Mouse (Mus musculus): ENCODE data around the gene Ppm1m.
"Not testable (repeated sequence)": the region's sequence is repeated elsewhere in the genome, so short reads cannot be mapped to it uniquely, and the experiment has no call there.

The Ppm1m gene

DNA sequence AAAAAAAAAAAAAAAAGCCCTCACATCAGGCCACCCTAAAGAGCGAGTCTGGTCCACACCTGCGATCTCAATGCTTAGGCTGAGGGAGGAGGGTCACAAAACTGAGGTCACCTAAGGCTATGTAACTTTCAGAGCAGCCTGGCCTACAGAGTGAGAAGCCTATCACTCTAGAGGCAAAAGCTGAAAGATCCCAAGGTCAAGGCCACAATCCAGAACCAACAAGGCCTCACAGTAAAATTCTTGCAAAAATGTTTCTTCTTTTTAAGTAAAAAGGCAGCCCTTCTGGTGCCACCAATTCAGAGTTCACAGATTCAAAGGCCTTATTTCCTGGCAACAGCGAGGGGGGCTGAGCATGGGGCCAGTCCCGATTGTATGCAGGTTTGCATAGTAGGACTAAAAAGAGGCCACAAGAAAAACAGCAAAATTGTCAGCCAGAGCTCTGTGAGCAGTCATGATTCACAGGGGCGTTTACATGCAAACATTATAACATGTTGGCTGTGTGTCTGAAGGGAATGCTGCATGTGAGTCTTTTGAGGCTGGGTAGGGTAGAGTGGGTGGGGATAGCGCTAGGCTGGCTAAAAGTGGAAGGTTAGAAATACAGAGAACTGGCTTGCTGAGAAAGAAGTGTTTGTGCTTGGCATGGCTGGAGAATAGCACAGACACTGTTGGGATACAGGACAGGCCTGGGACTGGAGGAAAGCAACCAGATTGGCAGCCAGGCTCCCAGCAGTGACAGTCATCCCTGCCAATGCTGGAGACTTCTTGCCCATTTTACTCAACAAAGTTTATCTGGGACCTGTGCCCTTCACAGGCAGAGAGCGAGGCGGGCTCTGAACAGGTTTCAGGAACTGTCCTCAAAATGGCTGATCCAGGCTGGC is 5.4 kb downstream of the Ppm1m start:
- DNase-seq (ENCODE audit: low read depth in 1 of 2, low spot score in 2 of 2), result no peak

DNA sequence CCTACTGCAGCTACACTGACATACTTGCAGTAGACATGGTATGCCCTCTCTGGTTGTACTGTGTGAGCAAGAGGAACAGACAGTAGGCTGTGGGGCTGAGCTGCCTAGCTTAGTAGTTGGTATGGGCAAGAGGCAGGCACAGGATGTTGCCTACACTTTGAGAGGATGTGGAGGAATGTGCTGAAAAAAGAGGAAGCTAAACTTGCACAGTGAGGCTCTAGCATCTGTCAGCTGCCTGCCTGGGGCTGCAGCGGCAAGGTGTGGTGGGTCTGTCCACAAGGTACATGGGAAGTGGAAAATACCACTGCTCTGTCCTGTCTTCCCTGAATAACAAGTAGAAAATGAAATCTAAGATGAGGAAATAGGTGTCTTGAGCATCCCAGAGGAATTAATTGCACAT is 6.5 kb downstream of the Ppm1m start:
- peak in 1 of 2 experiments; percentile 25 for DNase-seq (ENCODE audit: low read depth in 1 of 2, low spot score in 2 of 2)

- DNase-seq (ENCODE audit: low read depth in 1 of 2, low spot score in 2 of 2), result no peak
Observed at GRCm38 (mm10) chr9:106192024-106192423, 7.5 kb downstream of the Ppm1m start.

GRCm38 (mm10) chr9:106191355-106191754 is 8.2 kb downstream of the Ppm1m start:
- DNase-seq (ENCODE audit: low read depth in 1 of 2, low spot score in 2 of 2), result no peak

DNA sequence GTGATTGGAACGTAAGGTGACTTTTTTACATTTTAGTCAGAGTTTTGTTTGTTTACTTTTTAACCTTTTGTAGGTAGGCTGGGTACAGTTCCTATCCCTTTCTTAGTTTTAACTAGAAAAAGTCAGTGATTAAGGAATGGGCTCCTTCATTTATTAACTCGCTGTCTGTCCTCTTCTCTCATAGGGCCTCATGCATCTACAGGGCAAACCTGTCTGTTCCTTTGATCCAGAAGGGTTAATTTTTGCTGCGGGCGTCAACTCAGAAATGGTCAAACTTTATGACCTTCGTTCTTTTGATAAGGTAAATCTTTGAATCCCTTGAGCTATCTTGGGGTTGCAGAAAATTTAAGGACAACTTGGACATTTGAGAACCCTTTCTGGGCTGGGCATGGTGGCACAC is 15.6 kb downstream of the Ppm1m start:
- no peak for DNase-seq (ENCODE audit: low read depth in 1 of 2, low spot score in 2 of 2)

DNA sequence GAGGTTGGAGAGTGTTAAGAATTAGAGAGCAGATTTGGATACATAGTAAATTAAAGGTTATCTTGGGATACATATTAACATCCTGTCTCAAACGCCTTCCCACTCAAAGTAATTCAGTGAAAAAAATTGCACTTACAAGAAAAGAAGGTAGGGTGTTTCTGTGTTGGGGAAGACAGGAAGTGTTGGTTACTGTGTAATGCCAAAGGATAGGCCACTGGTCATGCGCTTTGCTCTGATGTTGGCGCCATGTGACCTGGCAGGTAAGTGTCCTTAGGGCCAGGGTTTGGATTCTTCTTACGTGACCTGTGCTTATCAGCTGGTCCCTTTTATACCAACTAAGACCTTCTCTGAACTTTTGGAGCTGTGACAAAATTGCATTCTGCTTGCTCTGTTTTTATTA is 17.4 kb downstream of the Ppm1m start:
- DNase-seq (ENCODE audit: low read depth in 1 of 2, low spot score in 2 of 2), result no peak

DNA sequence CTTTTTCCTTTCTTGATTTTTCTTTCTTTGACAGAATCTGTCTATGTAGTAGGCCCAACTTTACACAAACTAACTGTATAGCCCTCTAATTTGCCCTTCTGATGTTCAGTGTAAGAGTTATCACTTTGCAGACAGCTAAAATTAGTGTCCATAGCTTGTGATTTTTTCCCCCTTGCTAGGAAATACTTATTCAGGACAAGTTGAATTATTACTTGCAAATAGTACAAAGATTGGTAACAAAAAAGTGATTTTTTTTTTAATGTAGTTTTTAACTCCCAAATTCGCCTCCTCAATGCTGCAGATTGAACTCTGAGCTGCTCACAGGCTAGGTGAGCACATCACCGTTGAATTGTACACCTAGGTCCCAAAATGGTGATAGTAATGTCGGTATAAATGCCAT is 19.6 kb downstream of the Ppm1m start:
- no peak for DNase-seq (ENCODE audit: low read depth in 1 of 2, low spot score in 2 of 2)

- no peak for DNase-seq (ENCODE audit: low read depth in 1 of 2, low spot score in 2 of 2)
Observed at GRCm38 (mm10) chr9:106179454-106179853, 20.1 kb downstream of the Ppm1m start.

- DNase-seq (ENCODE audit: low read depth in 1 of 2, low spot score in 2 of 2), result no peak
Observed at GRCm38 (mm10) chr9:106177799-106178198, 21.7 kb downstream of the Ppm1m start.

- DNase-seq (ENCODE audit: low read depth in 1 of 2, low spot score in 2 of 2), result no peak
Observed at GRCm38 (mm10) chr9:106176769-106177168, 22.8 kb downstream of the Ppm1m start.

GRCm38 (mm10) chr9:106175552-106176200 is 23.9 kb downstream of the Ppm1m start:
- no peak for DNase-seq (ENCODE audit: low read depth in 1 of 2, low spot score in 2 of 2)

GRCm38 (mm10) chr9:106173363-106173762 is 26.2 kb downstream of the Ppm1m start:
- no peak for DNase-seq (ENCODE audit: low read depth in 1 of 2, low spot score in 2 of 2)

DNA sequence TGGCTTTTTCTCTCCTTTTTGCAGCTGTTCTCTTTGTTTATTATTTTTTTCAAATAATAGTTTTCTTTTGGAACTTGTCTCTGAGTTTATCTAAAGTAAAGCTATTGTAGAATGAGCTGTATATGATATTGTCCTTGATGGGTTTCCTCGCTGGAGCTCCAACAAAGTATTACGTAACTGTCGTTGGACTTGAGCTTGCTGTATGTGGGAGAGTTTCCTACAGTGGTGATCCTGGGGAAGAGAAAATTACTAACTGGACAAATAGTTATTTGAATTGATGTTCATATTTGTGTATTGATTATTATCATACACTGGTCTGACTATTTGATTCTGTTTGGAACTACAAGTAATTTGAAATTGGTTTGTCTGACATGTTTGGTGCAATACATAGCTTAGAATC is 27.0 kb downstream of the Ppm1m start:
- no peak for DNase-seq (ENCODE audit: low read depth in 1 of 2, low spot score in 2 of 2)

DNA sequence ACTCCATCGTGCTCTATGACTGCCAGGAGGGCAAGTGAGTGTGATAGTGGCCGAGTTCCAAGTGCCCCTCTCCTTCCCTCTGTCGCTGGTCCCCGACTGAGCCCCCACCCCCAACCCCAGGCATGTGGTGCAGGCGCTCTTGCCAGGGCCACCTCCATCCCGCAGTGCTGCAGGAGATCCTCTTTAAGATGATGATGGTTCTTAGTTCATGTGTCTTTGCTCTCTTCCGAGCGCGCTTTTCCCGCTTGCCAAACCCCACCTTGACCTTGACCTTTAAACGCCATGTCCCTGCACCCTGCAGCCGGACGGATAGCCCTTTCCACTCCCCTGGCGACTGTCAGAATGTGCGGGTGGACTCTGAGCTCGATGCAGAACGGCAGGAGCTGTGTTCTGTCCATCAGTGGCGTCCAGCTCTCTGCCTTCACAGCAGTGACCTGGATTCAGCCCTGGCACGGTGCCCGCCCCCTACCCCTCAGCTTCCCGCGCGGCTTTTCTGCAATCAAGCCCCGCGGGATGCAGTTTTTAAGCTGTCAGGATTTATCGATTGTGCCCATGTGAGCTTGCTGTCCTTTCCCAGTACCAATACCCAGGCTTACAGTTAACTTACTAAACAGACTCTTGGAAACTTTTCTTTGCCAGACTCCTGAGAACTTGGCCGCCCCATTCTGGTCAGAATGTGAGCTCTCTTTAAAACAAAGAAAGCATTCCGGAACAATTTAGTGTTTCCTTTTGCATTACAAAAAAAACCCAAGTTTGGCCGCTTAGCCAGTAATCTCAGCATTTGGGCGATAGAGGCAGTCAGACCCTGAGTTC is 28.0 kb downstream of the Ppm1m start:
- no peak for DNase-seq (ENCODE audit: low read depth in 1 of 2, low spot score in 2 of 2)

GRCm38 (mm10) chr9:106170556-106171345 is 28.8 kb downstream of the Ppm1m start, which contains the start of gene Wdr82:
Wdr82 (plus strand) TSS chr9:106170928.
- peak; percentile 70 to 78 for DNase-seq (ENCODE audit: low read depth in 1 of 2, low spot score in 2 of 2)

DNA sequence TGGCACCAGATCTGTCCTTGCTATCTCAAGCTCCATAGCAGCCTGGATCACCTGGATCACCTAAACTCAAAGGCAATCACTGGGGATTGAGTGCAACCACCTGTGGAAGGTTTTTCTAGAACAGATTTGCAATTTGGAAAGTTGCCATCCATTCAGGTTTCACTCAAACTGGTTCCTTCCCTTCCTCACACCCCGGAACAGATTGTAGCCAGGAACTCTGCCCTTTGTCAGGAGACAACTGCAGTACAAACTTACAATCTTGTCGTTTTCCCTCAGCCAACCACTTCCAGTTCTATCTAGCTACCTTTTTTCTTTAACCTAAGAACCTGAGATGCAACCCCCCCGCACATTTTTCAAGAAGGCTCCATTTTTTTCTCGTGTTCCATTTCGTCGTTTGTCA is 29.6 kb downstream of the Ppm1m start:
- no peak for DNase-seq (ENCODE audit: low read depth in 1 of 2, low spot score in 2 of 2)

GRCm38 (mm10) chr9:106169006-106169405 is 30.5 kb downstream of the Ppm1m start:
- DNase-seq (ENCODE audit: low read depth in 1 of 2, low spot score in 2 of 2), result not testable (repeated sequence)

- DNase-seq (ENCODE audit: low read depth in 1 of 2, low spot score in 2 of 2), result no peak
Observed at GRCm38 (mm10) chr9:106167703-106168102, 31.8 kb downstream of the Ppm1m start.

- no peak for DNase-seq (ENCODE audit: low read depth in 1 of 2, low spot score in 2 of 2)
Observed at GRCm38 (mm10) chr9:106167241-106167640, 32.3 kb downstream of the Ppm1m start.

DNA sequence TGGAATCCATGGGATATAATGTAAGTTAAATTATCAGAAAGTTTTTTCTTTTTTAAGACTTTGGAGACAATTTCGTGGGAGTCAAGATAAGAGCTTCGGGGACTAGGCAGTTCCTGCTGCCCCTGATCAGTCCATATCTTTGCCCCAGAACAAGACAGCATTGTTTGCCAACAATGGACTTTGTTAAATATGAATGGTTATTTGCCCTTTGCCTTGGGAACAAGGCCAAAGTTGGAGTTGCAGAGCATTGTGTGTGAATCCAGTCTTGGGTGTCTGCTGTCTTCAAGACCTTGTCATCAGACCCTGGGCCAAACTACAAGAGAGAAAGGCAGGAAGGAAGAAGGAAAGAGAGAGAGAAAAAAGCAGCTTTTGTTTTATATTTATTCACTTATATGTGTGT is 32.8 kb downstream of the Ppm1m start:
- no peak for DNase-seq (ENCODE audit: low read depth in 1 of 2, low spot score in 2 of 2)

- no peak for DNase-seq (ENCODE audit: low read depth in 1 of 2, low spot score in 2 of 2)
Observed at GRCm38 (mm10) chr9:106160426-106160825, 39.1 kb downstream of the Ppm1m start.

Data from monocyte, adult 2 months (primary cell).